Mouse (Mus musculus) stomach, adult 2 months (tissue): Measurements from ENCODE around the gene Vegfd. TPM values are rescaled to one million over a fixed set of nuclear protein-coding genes. Genes with fewer than 3 reads are reported as not detected.

ENCODE experiments used
- polyA plus RNA-seq: library from polyadenylated mRNA; depleted of rRNA; stranded (reverse); fragments of >200 nt; gene quantifications from 2 replicates; pipeline ENCODE4 v1.2.3, GENCODE M21; 2012; rRNA removed

The Vegfd gene
- 0.64 and 0.92 TPM in 2 replicates for polyA plus RNA-seq

GRCm38 (mm10) chrX:164373081-164373480 is at the start of gene Vegfd:
Gene Vegfd (plus strand): TSS chrX:164373378.

GRCm38 (mm10) chrX:164419471-164419939 is 46.3 kb downstream of the Vegfd start, which contains the start of gene Piga:
Gene Piga (plus strand): TSS chrX:164419787.

GRCm38 (mm10) chrX:164436709-164437108 is 63.5 kb downstream of the Vegfd start, which contains the start of gene Asb11:
Gene Asb11 (plus strand): TSS chrX:164436994.

Other genes starting within 250 kb of the Vegfd start
- 0.44 and 0.45 TPM in 2 replicates for gene Ace2, start 234.0 kb upstream of the Vegfd start, polyA plus RNA-seq
- 0.05 and 0.14 TPM in 2 replicates for gene Bmx, start 115.2 kb upstream of the Vegfd start, polyA plus RNA-seq
- gene Pir, start 104.0 kb upstream of the Vegfd start, polyA plus RNA-seq, result 1.3 and 2.0 TPM in 2 replicates
- gene Piga, start 46.4 kb downstream of the Vegfd start, polyA plus RNA-seq, result 0.58 and 0.97 TPM in 2 replicates
- gene Asb11, start 63.6 kb downstream of the Vegfd start, polyA plus RNA-seq, result 0.58 and 0.84 TPM in 2 replicates
- gene Asb9, start 132.9 kb downstream of the Vegfd start, polyA plus RNA-seq, result not detected in 2 replicates